Mouse (Mus musculus): ENCODE data around the gene BC004004.
A peak's percentile ranks its signal among the peaks of the same experiment; 100 is the strongest.
"Not testable (repeated sequence)": the region's sequence is repeated elsewhere in the genome, so short reads cannot be mapped to it uniquely, and the experiment has no call there.

BC004004 gene

DNA sequence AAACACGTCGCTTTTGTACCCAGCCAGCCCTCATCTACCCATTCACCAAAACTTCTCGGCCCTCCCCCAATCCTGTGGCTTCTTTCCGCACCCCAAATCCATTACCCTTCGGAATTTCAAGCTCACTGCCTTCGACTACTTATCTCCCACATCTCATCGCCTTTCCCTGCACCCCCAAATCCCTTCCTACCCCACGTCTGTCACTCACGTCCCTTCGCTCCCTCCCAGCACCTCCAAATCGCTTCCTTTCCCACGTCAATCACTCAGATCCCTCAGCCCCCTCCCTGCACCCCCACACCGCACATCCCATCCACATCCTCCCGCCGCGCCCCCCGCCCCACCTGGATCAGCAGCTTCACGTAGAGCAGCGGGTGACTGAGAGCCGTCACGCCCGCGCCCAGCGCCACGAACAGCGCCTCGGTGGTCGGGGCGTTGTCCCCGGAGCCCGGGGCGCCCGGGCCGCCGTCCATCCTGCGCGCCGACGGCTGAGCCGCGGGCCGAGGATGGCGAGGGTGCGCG lies 78.6 kb downstream of the BC004004 start:
- peak; percentile 73 to 79 for DNase-seq (ENCODE audit: low spot score in 2 of 2)

DNA sequence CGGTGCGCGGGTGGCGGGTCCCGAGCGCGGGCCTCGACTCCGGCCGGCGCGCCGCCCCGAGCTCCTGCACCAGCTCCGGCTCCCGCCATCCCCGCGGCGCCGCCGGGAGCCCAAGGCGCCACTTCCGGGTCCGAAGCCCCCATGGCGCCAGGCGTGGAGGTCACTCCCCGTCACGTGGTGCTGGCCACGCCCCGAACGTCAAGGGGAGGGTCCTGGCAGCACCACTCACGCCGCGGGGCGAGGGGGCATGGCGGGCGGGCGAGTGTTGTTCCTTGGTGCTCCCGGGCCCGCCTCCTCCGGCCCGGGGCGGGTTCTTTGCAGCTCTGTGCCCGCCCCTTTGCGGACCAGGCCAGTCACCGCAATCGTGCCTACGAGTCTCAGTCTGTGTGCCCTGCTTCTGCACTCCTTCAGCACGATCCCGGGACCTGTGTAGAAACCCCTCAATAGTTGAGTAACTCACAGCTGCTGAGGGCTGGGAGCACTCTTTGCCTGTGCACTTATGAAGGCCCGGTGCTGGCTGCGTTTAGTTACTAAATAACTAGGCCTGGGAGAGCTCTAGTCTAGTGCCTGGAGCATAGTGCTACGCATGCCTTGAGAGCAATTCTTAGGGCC lies 79.2 kb downstream of the BC004004 start, which contains the start of gene Mtch1:
Gene Mtch1, minus strand, starts transcription at position 290 of the 612 bp plus-strand sequence.
- DNase-seq (ENCODE audit: low spot score in 2 of 2): peak; percentile 98

DNA sequence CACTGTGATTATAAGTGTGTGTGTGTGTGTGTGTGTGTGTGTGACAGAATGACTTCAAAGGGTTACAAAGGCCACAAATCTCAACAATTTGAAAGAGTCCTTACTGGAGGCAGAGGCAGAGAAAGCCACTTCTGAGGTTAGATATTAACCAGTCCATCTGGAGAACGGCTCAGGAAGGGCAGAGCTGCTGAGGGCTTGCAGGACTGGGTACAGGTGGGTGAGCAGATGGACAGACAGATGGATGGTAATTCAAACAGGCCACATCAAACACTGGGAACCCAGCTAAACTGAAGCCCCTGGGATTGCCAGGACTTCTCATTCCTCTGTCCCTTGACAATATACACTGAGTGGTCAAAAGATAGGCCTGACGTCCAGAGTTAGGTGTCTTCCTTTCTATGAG lies 80.4 kb downstream of the BC004004 start:
- no peak for DNase-seq (ENCODE audit: low spot score in 2 of 2)

DNA sequence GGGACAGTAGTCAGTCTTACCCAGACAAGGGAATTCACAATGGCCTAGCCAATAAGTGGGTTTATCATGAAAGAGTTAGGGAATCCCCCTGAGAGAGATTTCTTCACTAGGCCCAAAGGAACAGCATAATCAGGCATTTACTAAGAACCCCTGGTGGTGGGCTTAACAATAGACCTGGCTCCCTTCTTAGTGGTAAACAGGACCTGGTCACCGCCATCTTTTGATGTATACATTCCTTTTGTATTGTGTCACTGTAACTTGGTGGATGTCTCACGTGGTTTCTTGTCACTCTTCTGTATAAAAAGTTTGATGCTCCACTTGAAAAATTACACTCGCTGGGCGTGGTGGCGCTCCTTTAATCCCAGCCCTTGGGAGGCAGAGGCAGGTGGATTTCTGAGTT lies 82.5 kb downstream of the BC004004 start:
- DNase-seq (ENCODE audit: low spot score in 2 of 2): not testable (repeated sequence)

DNA sequence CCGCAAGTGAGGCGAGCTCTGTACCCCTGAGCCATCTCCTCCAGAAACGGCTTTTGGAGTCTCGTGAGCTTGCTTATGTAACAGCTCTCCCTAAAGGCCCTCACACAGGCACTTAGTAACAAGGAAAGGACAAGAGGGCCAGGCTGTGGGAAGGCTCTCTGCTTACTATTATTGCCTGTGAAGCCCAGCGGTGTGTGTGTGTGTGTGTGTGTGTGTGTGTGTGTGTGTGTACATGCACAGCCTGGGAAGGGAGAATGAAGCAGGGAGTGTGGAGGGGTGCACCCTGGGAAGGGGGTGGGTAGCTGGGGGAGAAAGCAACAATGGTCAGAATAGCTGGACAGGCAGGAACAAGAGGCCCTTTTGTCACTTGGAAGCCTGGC lies 86.9 kb downstream of the BC004004 start:
- no peak for DNase-seq (ENCODE audit: low spot score in 2 of 2)

DNA sequence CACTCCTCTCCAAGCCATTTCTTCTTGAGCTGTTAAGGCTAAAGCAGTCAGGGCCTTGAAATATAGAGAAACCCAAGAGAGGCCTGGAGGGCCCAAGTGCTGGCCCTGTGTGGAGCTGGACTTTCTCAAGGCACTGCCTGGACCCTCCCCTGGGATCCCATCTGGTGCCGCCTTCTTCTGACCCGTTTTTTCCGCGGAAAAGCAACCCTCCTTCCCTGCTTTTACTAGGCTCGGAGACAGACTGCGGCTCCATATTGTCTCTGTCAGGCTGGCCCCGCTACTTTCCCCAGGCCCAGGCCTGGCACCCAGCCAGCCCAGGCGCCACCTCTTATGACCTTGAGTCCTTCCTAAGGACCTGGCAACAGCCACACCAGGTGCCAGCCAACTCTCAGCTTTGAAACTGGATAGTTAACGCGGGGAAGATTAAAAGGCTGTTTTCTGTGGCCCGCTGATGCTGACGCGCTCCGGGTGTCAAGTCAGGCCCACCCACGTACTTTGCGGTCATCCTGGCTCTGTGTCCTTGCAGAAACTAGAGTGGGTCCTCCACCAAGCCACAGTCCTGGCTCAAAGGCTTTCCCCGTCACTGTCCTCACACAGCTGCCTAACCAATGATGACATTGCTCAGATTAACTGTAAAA lies 87.4 kb downstream of the BC004004 start:
- DNase-seq (ENCODE audit: low spot score in 2 of 2): peak; percentile 69 to 70

DNA sequence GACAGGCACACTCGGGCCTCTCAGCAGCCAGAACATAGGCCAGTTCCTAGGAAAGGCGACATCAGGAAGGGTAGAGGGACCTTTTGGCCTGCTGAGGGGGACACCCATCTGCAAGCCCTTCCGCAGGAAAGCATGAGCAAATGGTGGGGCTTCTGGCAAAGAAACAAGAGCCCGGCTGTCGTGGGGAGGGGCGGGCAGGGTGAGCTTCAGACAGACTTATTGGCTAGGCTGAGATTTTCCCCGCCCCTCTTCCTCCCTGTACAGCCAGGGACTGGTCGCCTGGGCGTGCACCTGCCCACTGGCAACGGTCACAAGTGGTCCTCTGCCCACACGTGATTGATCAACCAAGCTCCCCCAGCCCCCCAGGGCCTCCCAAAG lies 87.9 kb downstream of the BC004004 start:
- peak; percentile 83 to 88 for DNase-seq (ENCODE audit: low spot score in 2 of 2)

DNA sequence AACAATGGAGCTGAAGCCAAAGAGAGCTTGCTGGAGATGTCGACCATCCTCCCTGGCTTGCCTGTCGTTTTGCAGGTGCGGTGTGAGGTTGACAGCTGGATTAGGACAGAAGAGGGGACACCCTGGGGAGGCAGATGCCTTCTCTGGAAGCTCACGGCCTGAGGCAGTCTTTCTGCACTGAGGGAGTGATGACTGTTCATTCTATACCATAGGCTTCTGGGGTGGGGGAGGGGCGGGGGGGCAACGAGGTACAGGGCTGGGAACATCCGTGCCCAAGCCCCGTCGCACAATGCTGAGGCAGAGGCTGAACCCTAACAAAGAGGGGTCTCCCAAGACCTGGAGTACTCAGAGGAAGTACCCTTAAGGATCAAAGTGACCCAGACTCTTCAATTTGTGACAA lies 88.3 kb downstream of the BC004004 start:
- DNase-seq (ENCODE audit: low spot score in 2 of 2): no peak

DNA sequence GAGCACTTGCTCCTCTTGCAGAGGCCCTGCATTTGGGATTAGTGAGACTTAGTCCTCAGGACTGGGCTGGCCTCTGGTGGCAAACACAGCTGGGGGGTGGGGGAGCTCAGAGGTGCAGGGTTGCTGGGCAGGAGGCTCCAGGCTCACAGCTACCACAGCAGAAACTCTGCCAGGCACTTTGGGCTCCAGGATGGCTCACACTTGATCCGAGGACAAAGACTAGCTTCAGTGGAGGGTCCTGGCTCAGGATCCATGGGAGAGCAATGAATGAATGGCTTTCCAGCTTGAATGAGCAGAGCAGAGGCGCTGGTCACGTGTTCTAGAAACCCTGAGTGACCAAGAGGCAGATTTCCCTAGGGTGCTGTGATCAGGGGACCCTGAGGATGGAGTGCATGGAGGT lies 90.3 kb downstream of the BC004004 start:
- peak; percentile 62 to 71 for DNase-seq (ENCODE audit: low spot score in 2 of 2)

DNA sequence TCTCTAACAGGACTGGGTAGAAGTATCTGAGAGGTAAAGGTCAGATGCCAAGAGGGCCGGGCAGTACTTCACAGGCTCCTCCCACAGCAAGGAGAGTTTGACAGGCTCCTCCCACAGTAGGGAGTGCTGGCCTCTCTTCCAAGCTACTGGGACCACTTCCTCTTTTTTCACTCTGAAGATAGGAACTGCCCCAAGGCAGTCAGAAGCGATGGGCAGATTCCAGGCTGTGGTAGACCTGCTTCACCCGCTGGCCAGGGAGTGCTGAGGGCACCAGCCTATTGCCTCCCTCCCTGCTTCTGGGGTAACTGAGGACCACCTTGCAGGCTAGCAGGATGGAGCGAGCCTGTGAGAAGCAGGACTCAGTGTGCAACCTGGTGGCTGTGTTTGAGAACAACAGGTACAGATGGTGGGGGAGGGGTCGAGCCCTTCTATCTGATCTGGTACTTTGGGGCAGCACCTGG lies 92.2 kb downstream of the BC004004 start, which contains the start of gene Fgd2:
Gene Fgd2, plus strand, starts transcription at position 154 of the 461 bp plus-strand sequence.
- DNase-seq (ENCODE audit: low spot score in 2 of 2): no peak

DNA sequence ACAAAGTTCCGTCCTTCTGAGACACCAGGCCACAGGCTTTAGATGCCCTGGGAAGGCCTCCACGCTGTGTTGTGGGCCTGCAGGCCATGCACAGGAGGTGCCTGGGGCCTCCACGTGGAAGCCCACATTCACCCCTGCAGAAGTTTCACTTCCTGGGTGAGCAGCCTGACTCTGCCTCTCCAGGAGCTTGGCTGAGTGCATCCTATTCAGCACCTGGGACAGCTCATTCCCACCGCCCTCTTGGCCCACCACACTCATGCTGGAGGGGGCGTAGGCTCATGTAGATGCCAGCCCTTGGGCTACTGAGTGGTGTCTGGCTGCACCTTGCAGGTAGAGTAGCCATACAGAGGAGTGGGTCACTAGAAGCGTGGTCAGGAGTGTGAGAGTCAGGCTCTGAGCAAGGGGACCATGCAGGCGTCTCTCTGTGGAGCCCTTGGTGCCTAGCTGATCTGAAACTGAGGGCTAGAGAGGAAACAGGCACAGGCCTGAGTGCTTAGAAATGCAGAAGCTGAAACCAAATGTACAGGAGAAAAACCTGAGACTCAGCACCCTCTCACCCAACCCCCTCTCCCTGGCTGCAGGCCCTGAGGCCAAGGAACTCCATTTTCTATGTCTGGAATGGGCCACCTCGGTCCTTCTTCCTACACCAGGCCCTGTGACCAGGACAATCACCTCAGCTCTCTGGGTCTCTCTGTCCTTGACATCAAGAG lies 93.5 kb downstream of the BC004004 start:
- peak in 1 of 2 experiments; percentile 56 for DNase-seq (ENCODE audit: low spot score in 2 of 2)

DNA sequence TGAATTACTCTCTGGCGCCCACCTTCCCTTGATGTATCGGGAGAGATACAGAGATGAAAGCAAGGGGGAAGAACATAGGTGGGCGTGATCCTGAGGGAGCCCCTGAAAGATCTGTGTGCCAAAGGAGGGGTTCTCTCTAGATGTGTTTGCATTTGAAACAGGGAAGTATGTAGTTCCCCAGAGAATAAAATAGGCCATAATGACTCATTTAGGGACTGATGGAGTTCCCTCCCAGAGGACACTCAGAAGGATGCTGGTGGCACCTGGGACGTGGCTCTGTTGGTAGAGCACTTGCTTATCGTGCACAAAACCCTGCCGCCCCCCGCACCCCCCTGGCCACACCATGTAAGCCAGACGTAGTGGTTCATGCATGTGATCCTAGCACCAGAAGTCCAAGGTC lies 94.5 kb downstream of the BC004004 start:
- DNase-seq (ENCODE audit: low spot score in 2 of 2): no peak
